Mouse (Mus musculus) gastrocnemius, adult 8-10 months (tissue): ENCODE measurements around the gene Ift22. TPM values are rescaled to one million over a fixed set of nuclear protein-coding genes. Genes with fewer than 3 reads are reported as not detected.
"Not testable (repeated sequence)": the region's sequence is repeated elsewhere in the genome, so short reads cannot be mapped to it uniquely, and the experiment has no call there.

Source experiments
- DNase-seq, 2 experiments: peaks; one replicate each; pipeline ENCODE4 v3.0.0; 2022; ENCODE audit warnings: low spot score in 2 of 2
- total RNA-seq, 4 experiments: library from RNA; stranded (reverse); gene quantifications; 2 replicates each; pipeline ENCODE4 v1.2.4; 2022

Ift22 gene
- total RNA-seq, 4 experiments from 2014 or later = 4.7 to 6.6 (median 5.5) TPM

DNA sequence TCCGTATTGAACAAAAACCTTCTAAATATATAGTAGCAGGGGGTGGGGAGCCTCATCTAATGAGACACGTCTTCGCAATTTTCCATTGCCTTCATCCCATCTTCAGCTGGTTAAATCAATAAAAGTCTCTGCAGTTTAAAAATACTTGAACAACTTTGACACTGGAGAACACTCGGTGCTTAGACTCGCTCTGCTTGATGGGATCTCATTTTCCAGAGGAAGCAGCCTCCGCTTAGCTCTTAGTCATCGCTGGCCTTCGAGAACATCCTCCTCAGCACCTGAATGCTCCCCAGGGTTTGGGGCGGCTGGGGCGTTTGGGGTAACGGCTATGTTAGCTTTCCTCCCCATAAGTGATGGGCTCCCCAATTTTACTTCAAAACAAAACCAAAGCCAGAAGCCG is 37.1 kb downstream of the Ift22 start:
- DNase-seq = no peak

GRCm38 (mm10) chr5:136947874-136948273 is 39.9 kb downstream of the Ift22 start:
- no peak for DNase-seq

DNA sequence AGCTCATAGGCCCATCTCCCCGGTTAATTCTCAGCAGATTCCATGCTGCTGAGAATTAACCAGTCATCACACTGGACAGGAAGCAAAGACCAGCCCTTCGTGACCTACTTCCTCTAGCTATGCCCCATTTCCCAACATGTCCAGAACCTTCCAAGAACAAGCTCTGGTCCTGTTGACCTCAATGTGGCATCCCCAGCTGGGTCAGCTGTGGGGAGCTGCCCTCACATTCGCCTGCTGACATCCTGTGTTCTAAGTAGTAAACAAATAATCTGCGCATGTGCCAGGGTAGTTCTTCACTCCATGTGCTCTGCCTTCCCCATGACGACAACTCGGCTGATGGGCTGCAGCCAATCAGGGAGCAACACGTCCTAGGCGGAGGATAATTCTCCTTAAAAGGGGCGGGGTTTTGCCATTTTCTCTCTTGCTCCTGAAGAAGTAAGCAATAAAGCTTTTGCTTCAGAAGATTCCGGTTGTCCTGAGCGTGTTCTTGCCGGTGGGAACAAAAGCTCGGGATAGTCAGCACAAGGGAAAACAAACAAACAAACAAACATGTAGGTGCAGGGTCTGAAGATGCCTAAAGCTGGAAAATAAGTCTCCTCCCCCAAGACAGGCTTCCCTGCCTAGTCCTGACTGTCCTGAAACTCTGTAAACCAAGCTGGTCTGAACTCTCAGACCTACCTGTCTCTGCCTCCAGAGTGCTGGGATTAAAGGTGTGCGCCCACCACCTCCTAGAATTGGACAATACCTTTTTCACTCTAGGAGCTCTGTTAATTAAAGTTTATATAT is 41.8 kb downstream of the Ift22 start:
- DNase-seq = not testable (repeated sequence)

DNA sequence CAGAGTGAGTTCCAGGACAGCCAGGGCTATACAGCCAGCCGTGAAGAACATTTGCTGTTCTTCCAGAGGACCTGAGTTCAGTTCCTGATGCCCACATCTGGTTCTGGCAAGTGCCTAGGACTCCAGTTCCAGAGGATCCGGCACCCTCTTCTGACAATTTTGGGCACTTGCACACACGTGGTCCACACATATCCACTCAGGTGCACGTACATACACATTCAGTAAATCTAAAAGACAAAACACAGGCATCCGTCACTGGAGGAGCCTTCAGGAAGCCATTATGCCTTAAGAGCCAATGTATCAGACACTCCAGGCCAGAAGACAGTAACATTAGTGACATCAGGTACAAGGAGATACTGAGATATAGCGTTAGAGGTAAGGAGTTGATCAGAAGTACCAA is 42.6 kb downstream of the Ift22 start:
- no peak for DNase-seq

- DNase-seq = no peak
Measured at GRCm38 (mm10) chr5:136952153-136952552, 44.2 kb downstream of the Ift22 start.

DNA sequence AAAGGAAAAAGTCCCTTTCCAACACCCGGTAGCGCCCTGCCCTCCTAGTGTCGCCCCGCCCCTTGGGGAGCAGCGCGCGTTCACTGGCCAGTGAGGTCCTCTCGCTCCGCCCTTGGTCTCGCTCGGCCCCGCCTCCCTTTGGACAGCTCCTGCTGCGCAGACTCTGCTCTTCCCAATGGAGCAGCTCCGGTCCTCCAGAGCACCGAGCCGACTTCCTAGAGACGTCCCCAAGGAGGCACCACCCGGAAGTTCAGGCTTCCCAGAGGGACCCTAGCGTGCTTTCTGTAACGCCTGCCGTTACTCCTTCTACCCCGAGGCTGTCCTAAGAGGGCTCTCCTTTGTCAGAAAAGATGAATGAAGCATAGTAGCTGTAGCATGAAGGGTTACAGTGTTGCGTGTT is 45.1 kb downstream of the Ift22 start, which contains the start of gene Fis1:
Gene Fis1 (plus strand): TSS at position 261 of the 400 bp plus-strand sequence.
- peak; percentile 95 to 96 for DNase-seq

DNA sequence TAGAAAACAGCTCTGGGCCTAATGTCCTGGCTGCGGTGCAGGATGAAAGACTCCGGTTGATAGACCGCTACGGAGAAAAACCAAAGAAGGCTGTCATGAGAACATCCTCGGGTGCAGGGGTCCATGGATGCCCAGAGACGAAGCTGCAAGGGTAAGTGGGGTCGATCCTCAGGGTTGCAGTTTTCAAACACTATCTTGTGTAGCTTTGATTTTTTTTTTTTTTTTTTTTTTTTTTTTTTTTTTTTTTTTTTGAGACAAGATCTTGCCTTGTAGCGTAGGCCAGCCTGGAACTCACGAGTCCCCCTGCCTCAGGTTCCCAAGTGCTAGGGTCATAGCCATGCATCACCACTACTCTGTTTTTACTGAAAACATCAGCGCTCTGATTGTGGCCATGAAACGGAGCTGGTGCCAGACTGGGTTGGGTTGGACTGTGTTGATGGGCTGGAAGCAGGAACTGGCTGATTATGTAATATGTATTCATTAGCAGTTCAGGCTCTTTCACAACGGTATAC is 45.5 kb downstream of the Ift22 start:
- DNase-seq = peak in 1 of 2 experiments; percentile 25

DNA sequence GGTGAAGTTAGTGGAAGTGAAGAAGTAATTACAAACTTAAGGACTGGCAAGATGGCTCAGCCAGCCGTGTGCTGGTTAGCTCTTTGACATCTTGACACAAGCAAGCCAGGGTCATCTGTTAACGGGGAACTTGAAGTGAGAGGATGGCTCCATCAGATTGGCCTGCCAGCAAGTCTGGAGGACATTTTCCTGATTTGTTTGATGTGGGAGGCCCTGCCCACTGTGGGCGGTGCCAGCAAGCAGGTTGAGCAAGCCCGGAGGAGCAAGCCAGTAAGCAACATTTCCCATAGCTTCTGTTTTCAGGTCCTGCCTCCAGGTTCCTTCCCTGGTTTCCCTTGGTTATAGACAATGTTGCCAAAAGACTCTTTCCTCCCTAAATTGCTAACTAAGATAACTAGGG is 47.7 kb downstream of the Ift22 start:
- DNase-seq = no peak

DNA sequence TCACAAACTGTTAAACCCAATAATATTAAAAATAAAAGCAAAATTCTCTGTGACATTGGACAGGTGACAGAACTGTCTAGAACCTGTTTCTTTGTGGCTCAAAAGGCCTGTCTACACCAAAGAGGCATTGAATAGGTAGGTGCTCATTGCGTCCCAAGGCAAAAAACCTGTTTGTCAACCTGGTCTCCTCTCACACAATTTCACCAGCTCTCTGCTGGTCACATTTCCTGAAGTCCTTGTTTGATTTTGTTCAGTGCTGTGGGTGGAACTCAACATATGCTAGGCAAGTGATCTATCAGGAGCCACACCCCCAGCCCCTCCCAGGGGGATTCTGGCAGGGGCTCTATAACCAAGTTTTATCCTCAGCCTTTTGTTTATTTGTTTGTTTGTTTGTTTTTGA is 49.3 kb downstream of the Ift22 start:
- DNase-seq = no peak

DNA sequence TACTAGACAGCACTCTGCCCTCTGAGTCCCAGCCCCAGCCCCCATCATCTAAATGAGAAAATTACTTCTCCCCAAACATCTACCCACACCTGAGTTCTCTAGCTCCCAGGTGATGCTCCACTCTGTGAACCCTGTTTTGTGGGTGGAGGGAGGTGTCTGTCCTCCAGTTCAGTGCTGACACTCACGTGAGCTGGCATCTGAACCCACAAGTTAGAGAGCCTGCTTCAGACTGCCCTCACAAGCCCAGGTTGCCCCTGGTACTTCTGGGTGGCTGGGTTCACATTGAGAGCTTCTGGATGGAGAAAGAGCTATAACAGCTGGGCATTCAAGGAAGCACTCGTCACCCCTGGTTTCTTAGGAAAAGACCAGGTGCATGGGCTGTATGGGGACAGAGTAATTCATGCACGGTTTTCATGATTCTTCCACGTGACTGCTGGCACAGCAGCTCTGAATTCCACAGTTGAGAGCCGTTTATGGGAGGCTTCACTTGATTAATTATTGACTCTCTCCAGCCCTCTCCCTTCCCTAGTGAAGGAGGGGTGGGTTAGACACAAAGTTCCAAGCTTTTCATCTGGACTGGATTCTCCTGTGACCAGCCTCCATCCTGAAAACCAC is 51.1 kb downstream of the Ift22 start:
- DNase-seq = no peak

GRCm38 (mm10) chr5:136960053-136960452 is 52.1 kb downstream of the Ift22 start:
- DNase-seq = no peak

- no peak for DNase-seq
Measured at GRCm38 (mm10) chr5:136961334-136961982, 53.5 kb downstream of the Ift22 start.

GRCm38 (mm10) chr5:136961983-136962461 is 54.1 kb downstream of the Ift22 start:
- peak; percentile 86 for DNase-seq

DNA sequence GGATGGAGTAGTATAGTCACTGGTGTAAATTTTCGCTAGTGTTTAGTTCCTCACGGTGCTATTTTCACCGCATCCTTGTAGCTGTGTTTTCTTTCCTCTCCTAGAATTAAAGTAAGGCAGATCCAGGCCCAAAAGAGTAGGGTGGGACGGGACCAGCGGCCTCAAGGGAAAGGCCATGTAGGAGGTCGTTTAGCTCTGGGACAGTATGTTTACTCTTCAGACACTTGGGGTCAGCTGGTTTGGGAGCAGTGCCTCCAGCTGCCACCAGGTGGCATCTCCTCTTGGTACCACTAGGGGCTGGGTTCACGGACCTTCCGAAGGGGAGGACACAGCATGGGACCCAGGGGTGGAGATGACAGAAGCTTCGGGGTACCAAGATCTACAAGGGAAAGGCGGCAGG is 54.6 kb downstream of the Ift22 start:
- DNase-seq = peak; percentile 76 to 81

- no peak for DNase-seq
Measured at GRCm38 (mm10) chr5:136962966-136963540, 55.1 kb downstream of the Ift22 start.

Other genes with a start within 250 kb of the Ift22 start
- 1 to 10 TPM in 3 of 4 experiments, under 1 TPM in 1; 0.90 to 2.0 (median 1.4) TPM for gene Myl10, start 215.0 kb upstream of the Ift22 start, total RNA-seq
- 1 to 10 TPM in 1 of 4 experiments, under 1 TPM in 3; 0.19 to 1.0 (median 0.28) TPM for gene Col26a1, start 24.9 kb upstream of the Ift22 start, total RNA-seq
- 100 to 1,000 TPM; 185 to 202 (median 194) TPM for gene Fis1, start 45.1 kb downstream of the Ift22 start, total RNA-seq
- gene Cldn15, start 58.5 kb downstream of the Ift22 start, total RNA-seq = 1 to 10 TPM in 3 of 4 experiments, under 1 TPM in 1; 0.99 to 2.0 (median 1.2) TPM
- gene Plod3, start 78.9 kb downstream of the Ift22 start, total RNA-seq = 10 to 100 TPM; 15.9 to 18.1 (median 17.0) TPM
- 10 to 100 TPM; 62.4 to 85.5 (median 72.4) TPM for gene Znhit1, start 79.9 kb downstream of the Ift22 start, total RNA-seq
- not detected for gene Vgf, start 118.2 kb downstream of the Ift22 start, total RNA-seq
- gene Ap1s1, start 138.0 kb downstream of the Ift22 start, total RNA-seq = 10 to 100 TPM; 15.4 to 22.0 (median 17.8) TPM
- 1 to 10 TPM; 1.8 to 7.5 (median 6.2) TPM for gene Serpine1, start 164.1 kb downstream of the Ift22 start, total RNA-seq
- gene Trim56, start 208.1 kb downstream of the Ift22 start, total RNA-seq = 1 to 10 TPM; 6.5 to 9.0 (median 7.8) TPM
- not detected for gene Muc3, start 241.2 kb downstream of the Ift22 start, total RNA-seq